In genomic region chr5:53590179-53590765, GRCm38 (mm10) we compare ENCODE assay signal across 8 mouse cellular contexts.
DNase-seq lines count a peak whose midpoint lies in the region; ATAC-seq and TF ChIP-seq lines count a peak whose summit lies in the region.

No protein-coding gene starts in this region.

- peak; percentile 55 for ATAC-seq in common myeloid progenitor, adult 5-6 weeks (replicated peaks; ENCODE audit: low read depth, poor library complexity, severe bottlenecking)
- peak; percentile 88 for ATAC-seq in hindbrain, postnatal 0 days
- ATAC-seq in megakaryocyte, adult 5-6 weeks (ENCODE audit: poor library complexity, severe bottlenecking) = peak; percentile 43

- peak overlapping the region; percentile 99 for H3K27ac ChIP-seq in gastrocnemius, adult 2 months
- H3K27ac ChIP-seq in hindbrain, postnatal 0 days = peak overlapping the region; percentile 99
- peak overlapping the region; percentile 93 for H3K27ac ChIP-seq in left cerebral cortex, adult 2 months

- peak; percentile 97 for DNase-seq in ZHBTc4 (ENCODE audit: low read depth, low spot score)
- peak; percentile 99 for DNase-seq in gastrocnemius, adult 2 months
- DNase-seq in hindbrain, postnatal 0 days (ENCODE audit: low spot score) = peak; percentile 98
- DNase-seq in left cerebral cortex, adult 2 months (ENCODE audit: extremely low spot score in 1 of 2, low spot score in 2 of 2) = peak; percentile 100
- DNase-seq in right cerebral cortex, adult 2 months (ENCODE audit: low spot score in 2 of 2) = peak; percentile 99 to 100
- peak; percentile 99 for DNase-seq in urinary bladder, postnatal 14 days (ENCODE audit: low spot score)

- peak overlapping the region; percentile 89 for H3K9ac ChIP-seq in hindbrain, postnatal 0 days (replicated peaks; ENCODE audit: low read length)

- peak overlapping the region; percentile 92 for H3K4me2 ChIP-seq in hindbrain, postnatal 0 days (ENCODE audit: low read depth, low read length)

- no peaks in the 10 kb centered on the region for H3K27me3 ChIP-seq in hindbrain, postnatal 0 days (ENCODE audit: insufficient read depth, low read length)

- H3K9me3 ChIP-seq in hindbrain, postnatal 0 days (ENCODE audit: low read length) = no peaks in the 10 kb centered on the region

- TF ChIP-seq CTCF in gastrocnemius, adult 2 months (IDR thresholded peaks at IDR 0.05) = no peak
- no peak for TF ChIP-seq CTCF in hindbrain, postnatal 0 days (IDR thresholded peaks at IDR 0.05; ENCODE audit: low read depth)
- no peak for TF ChIP-seq CTCF in left cerebral cortex, adult 2 months (IDR thresholded peaks at IDR 0.05)

- H3K36me3 ChIP-seq in hindbrain, postnatal 0 days (ENCODE audit: insufficient read depth, low read length) = no peaks in the 10 kb centered on the region

- intact Hi-C loops in gastrocnemius, adult 2 months (cut with DNase I) = loop anchor here (5.0 kb wide), 2 partner anchors 208 to 323 kb away; partner anchors contain the start of gene Smim20
- intact Hi-C loops in left cerebral cortex, adult 2 months (cut with DNase I) = loop anchor here (2.0 to 5.0 kb wide), 3 partner anchors 65 to 407 kb away; partner anchors contain the start of gene Stim2

- WGBS in hindbrain, postnatal 0 days = 1% methylated on average over 51 of the region's 59 CpGs

- H3K4me3 ChIP-seq in gastrocnemius, adult 2 months = peak overlapping the region; percentile 84
- peak overlapping the region; percentile 85 for H3K4me3 ChIP-seq in hindbrain, postnatal 0 days (ENCODE audit: low read length)
- peak overlapping the region; percentile 79 for H3K4me3 ChIP-seq in left cerebral cortex, adult 2 months

- H3K4me1 ChIP-seq in hindbrain, postnatal 0 days (ENCODE audit: insufficient read depth, low read length) = peaks cover 15% of the 10 kb centered on the region

Comparison
In these comparisons a context has a peak if more than half of its experiments do, and no peak if none do; other contexts are left out.
1. Peak in every context shown above with its lines: DNase-seq, ATAC-seq, H3K4me3 ChIP-seq and H3K27ac ChIP-seq.